Mouse (Mus musculus) liver, embryonic 16.5 days (tissue): Measurements from ENCODE around the gene Gm17018. TPM values are rescaled to one million over a fixed set of nuclear protein-coding genes. Genes with fewer than 3 reads are reported as not detected.

ENCODE experiments used
- ATAC-seq: fragments of 200-750 bp; cut with Nextera tagmentation; 2 replicates; pipeline ENCODE4 v1.8.0; 2017; ENCODE audit warnings: low read depth, mild to moderate bottlenecking, moderate number of reproducible peaks, moderate library complexity
- H3K27ac ChIP-seq: fragments of 300-500 bp; sonication (generic); 2 replicates; pipeline ENCODE4 v1.5.1; 2014; ENCODE audit warnings: mild to moderate bottlenecking, low read length
- H3K27me3 ChIP-seq: fragments of 300-500 bp; sonication (generic); 2 replicates; pipeline ENCODE4 v1.6.1; 2014; ENCODE audit warnings: low read depth, low read length, mixed read lengths; ENCODE audit not compliant: control insufficient read depth, insufficient read depth
- H3K36me3 ChIP-seq: fragments of 300-500 bp; sonication (generic); 2 replicates; pipeline ENCODE4 v1.6.1; 2014; ENCODE audit warnings: mild to moderate bottlenecking; ENCODE audit not compliant: control insufficient read depth, insufficient read depth
- H3K4me1 ChIP-seq: fragments of 300-500 bp; sonication (generic); 2 replicates; pipeline ENCODE4 v1.6.1; 2014; ENCODE audit warnings: low read depth, low read length, mixed read lengths; ENCODE audit not compliant: control insufficient read depth
- H3K4me2 ChIP-seq: fragments of 300-500 bp; sonication (generic); 2 replicates; pipeline ENCODE4 v1.6.1; 2014; ENCODE audit warnings: low read depth, low read length, mixed read lengths
- H3K4me3 ChIP-seq: fragments of 300-500 bp; sonication (generic); 2 replicates; pipeline ENCODE4 v1.5.1; 2014; ENCODE audit warnings: low read depth, mild to moderate bottlenecking, low read length
- H3K9ac ChIP-seq: fragments of 300-500 bp; sonication (generic); 2 replicates; pipeline ENCODE4 v1.6.1; 2014; ENCODE audit warnings: low read depth, low read length
- H3K9me3 ChIP-seq: fragments of 300-500 bp; sonication (generic); replicated peaks from 2 replicates; pipeline ENCODE4 v1.6.1; 2016; ENCODE audit warnings: low read length; ENCODE audit not compliant: control insufficient read depth
- WGBS: fragments of 180-500 bp; shearing (Covaris S2); extraction: QIAGEN DNeasy Blood & Tissue Kit; methylation state at CpG from one replicate; pipeline ENCODE4 v1.1.7; 2014; ENCODE audit not compliant: insufficient replicate concordance; 5-methylcytosine and 5-hydroxymethylcytosine counted together
- polyA plus RNA-seq: library from polyadenylated mRNA; unstranded; fragments of >200 nt; fragmentation: Nextera tagmentation; extraction: Ambion mirVana; gene quantifications from 2 replicates; pipeline ENCODE4 v1.2.1, GENCODE M21; 2015

Gm17018 gene
- polyA plus RNA-seq, 1 experiment from 2014 or later: 10.2 TPM

DNA sequence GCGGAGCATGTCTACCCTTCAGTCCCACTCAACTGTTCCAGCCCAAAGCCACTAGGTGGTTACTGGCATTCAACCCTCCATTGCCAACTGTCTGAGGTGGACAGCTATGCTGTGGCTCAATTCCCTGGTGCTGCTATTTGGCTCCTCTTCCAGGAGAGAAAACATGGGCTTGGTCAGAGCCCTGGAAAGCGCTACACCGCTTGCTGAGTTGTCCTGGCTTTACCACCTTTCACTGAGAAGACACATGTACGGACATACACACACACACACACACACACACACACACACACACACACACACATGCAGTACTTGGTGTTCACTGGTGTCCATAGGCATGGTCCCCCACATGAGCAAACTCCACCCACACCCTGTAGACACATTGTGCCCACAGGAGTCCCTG lies 46.3 kb downstream of the Gm17018 start:
- H3K9ac ChIP-seq: no peak overlapping the region
- no peaks in the 10 kb centered on the region for H3K27me3 ChIP-seq
- H3K4me1 ChIP-seq: peaks cover 14% of the 10 kb centered on the region; the same call in 1 of the 2 replicates
- no peaks in the 10 kb centered on the region for H3K36me3 ChIP-seq
- no peaks in the 10 kb centered on the region for H3K9me3 ChIP-seq
- H3K27ac ChIP-seq: no peak overlapping the region
- ATAC-seq: no peak
- WGBS: 90% methylated on average over 4 of the region's 4 CpGs
- no peak overlapping the region for H3K4me3 ChIP-seq
- H3K4me2 ChIP-seq: no peak overlapping the region

DNA sequence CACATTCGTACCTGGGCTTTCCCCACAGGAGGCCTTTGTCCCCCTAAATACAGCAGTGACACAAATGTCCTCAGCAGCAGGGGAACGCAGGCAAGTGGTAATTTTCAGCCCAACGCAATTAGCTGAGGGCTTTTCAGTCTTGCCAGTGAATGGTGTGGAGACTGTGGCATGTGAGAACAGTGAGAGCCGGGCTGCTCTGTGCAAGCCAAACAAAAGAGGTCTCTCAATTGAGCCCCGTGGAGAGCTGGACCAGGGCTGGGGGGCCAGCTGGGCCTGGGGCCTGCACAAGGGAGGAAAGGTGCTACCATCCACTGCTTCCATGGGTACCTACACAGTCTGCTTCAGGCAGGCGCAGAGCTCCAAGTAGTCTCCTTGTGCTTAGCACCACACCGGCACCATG lies 47.1 kb downstream of the Gm17018 start:
- Histone ChIP-seq H3K4me2 (no peak overlapping the region), H3K4me3 (no peak overlapping the region), H3K27ac (no peak overlapping the region), H3K36me3 (no peaks in the 10 kb centered on the region), H3K9ac (no peak overlapping the region), H3K9me3 (no peaks in the 10 kb centered on the region), H3K27me3 (no peaks in the 10 kb centered on the region), H3K4me1 (peaks cover 8% of the 10 kb centered on the region; the same call in 1 of the 2 replicates)
- 72% methylated on average over 7 of the region's 7 CpGs for WGBS
- no peak for ATAC-seq

DNA sequence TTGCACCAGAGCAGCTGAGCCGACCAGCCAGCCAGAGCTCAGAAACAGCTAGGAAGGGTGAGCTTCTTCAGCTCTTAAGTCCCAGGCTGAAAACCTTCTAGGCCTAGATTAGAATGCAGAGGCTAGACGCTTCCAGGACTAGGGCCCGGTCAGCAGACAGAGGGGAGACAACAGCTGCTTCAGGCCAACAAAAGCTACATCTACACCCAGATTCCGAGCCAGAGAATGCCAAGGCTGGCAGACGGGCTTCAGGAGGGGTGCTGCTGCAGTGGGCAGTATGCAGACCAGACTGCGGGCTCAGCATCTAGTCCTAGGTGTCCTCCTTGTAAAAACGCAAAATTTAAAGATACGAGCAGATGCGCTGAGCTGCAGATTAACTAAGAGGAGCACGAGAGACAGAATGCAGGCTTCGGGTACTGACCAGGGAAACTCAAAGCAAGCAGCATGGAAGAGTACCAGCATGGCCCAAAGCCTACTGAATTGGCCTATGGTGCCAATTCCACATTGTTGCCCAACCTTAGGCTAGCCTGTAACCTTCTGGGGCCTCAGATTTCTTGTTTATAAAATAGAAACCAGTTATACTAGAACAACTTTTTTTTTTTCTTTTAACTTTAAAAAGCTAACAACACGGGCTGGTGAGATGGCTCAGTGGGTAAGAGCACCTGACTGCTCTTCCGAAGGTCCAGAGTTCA lies 48.4 kb downstream of the Gm17018 start:
- no peak overlapping the region for H3K4me3 ChIP-seq
- no peak overlapping the region for H3K4me2 ChIP-seq
- H3K27me3 ChIP-seq: no peaks in the 10 kb centered on the region
- no peak for ATAC-seq
- H3K36me3 ChIP-seq: no peaks in the 10 kb centered on the region
- H3K9me3 ChIP-seq: no peaks in the 10 kb centered on the region
- H3K27ac ChIP-seq: no peak overlapping the region
- 84% methylated on average over 13 of the region's 13 CpGs for WGBS
- no peaks in the 10 kb centered on the region for H3K4me1 ChIP-seq
- no peak overlapping the region for H3K9ac ChIP-seq

DNA sequence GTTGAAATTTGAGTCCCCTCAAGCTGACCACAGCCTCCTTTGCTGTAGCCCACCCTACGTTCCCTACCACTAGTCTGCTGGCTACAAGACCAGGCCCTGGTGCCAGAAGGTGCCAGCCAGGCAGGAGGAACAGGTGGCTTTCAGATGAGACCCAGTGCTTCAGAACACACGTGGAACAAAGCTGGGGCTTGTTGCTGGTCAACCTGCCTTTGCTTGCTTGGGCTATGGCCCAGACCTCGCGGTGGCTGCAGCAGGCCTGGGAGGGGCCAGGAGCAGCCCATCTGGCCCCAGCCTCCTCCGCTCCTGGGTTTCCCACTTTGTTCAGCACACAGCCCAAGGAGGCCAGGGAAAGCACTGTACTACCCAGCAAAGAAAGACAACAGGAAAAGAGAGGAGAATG lies 50.4 kb downstream of the Gm17018 start:
- no peak overlapping the region for H3K4me2 ChIP-seq
- no peaks in the 10 kb centered on the region for H3K27me3 ChIP-seq
- no peak overlapping the region for H3K27ac ChIP-seq
- no peak overlapping the region for H3K4me3 ChIP-seq
- no peaks in the 10 kb centered on the region for H3K36me3 ChIP-seq
- ATAC-seq: no peak
- no peaks in the 10 kb centered on the region for H3K9me3 ChIP-seq
- H3K4me1 ChIP-seq: peaks cover 5% of the 10 kb centered on the region
- H3K9ac ChIP-seq: no peak overlapping the region
- 81% methylated on average over 5 of the region's 5 CpGs for WGBS

DNA sequence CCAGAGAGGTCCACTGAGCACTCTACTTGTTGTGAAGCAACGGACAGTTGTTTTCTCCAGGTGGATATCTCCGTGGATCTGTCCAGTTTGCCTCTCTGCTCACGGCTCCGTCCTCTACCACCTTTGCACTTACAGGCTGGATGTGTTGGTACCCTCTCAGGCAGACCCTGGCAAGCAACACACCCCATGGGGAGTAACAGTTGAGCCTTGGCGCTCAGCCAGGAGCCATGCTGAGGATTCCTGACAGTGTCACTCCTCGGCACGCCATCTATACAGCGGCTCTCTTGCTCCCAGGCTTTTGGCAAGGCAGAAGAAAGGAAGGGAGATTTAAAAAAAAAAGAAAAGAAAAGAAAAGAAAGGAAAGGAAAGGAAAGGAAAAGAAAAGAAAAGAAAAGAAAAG lies 54.0 kb downstream of the Gm17018 start:
- no peak overlapping the region for H3K4me2 ChIP-seq
- H3K9me3 ChIP-seq: no peaks in the 10 kb centered on the region
- no peak for ATAC-seq
- no peaks in the 10 kb centered on the region for H3K36me3 ChIP-seq
- no peak overlapping the region for H3K4me3 ChIP-seq
- peaks cover 6% of the 10 kb centered on the region for H3K4me1 ChIP-seq
- no peaks in the 10 kb centered on the region for H3K27me3 ChIP-seq
- H3K27ac ChIP-seq: no peak overlapping the region
- no peak overlapping the region for H3K9ac ChIP-seq
- 82% methylated on average over 8 of the region's 8 CpGs for WGBS

DNA sequence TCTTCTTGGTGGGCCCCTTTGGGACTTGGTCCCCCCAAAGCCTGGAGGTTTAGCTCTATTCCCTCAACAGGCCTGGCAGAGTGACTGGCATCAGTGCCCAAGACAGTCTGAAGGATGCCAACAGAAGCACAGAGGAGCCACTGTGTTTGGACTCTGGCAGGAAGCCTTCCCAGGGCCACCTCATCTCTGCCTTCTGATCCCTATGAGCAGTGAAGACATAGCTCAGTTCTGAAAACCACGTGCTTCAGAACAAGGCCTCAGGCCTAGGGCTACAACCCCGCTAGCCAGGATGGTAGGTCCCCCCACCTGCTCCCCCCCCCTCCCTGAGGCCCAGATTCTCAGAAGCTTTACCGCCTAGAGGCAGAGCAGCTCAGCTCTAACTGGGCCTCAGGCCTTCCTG lies 54.5 kb downstream of the Gm17018 start:
- WGBS: 61% methylated on average over 3 of the region's 3 CpGs
- H3K9me3 ChIP-seq: no peaks in the 10 kb centered on the region
- H3K27ac ChIP-seq: no peak overlapping the region
- H3K36me3 ChIP-seq: no peaks in the 10 kb centered on the region
- H3K27me3 ChIP-seq: no peaks in the 10 kb centered on the region
- peaks cover 6% of the 10 kb centered on the region for H3K4me1 ChIP-seq
- H3K4me2 ChIP-seq: no peak overlapping the region
- H3K9ac ChIP-seq: no peak overlapping the region
- no peak overlapping the region for H3K4me3 ChIP-seq
- ATAC-seq: no peak

DNA sequence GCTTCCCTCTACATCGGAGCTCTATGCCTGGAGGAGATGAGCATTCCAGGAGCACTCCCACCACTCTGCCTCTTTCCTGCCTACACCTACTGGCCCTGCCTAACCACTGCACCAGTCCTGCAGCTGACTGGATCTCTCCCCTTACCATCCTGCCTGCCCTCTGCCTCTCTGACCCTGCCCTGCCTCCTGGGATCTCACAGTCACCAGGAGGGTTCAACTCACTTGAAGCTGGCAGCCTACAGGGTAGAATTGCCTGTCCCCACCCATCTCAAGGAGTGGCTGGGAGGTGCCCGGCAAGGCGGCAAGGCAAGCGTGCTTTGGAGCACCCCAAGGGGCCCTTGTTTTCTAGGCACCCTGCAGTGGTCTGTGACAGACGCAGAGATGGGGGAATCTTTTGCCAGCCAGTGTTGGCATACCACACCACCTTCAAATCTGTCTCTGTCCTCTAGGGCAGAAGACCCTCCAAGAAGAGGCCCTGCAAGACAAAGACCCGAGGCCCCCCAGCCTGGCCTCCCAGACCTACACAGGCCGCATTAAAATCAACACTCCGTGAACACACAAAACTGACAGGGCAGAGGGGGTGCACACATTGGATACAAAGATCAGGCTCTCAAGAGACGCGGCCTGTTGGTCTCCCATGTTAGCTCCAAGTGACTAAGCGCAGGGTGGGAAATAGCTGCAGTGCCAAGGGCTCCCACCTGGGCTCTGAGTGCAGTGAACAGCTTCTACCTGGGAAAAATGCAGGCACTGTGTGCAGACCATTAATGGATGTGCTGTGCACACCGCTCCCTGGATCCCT lies 55.2 kb downstream of the Gm17018 start:
- WGBS: 68% methylated on average over 12 of the region's 12 CpGs
- ATAC-seq: peak; percentile 45; the same call in 1 of the 2 replicates
- Histone ChIP-seq H3K9ac (no peak overlapping the region), H3K36me3 (no peaks in the 10 kb centered on the region), H3K27ac (no peak overlapping the region), H3K27me3 (no peaks in the 10 kb centered on the region), H3K4me2 (no peak overlapping the region), H3K4me3 (no peak overlapping the region), H3K4me1 (peaks cover 6% of the 10 kb centered on the region), H3K9me3 (no peaks in the 10 kb centered on the region)

DNA sequence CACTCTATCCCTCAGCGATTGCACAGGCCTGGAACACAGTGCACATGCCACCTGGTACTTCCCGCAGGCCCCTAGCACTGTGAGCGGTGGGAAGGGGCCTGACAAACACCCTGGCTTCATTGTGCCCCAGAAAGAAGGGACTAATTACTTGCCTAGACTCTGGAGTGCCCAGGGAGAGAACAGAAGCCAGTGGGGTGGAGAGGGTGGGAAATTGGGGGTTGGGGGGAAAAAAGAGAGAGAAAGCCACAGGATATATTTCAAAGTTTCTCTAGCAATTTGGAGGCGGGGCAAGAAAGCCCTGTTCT lies 55.8 kb downstream of the Gm17018 start:
- no peaks in the 10 kb centered on the region for H3K9me3 ChIP-seq
- 78% methylated on average over 4 of the region's 4 CpGs for WGBS
- H3K36me3 ChIP-seq: no peaks in the 10 kb centered on the region
- no peak overlapping the region for H3K27ac ChIP-seq
- H3K4me3 ChIP-seq: no peak overlapping the region
- H3K9ac ChIP-seq: no peak overlapping the region
- no peak for ATAC-seq
- H3K27me3 ChIP-seq: no peaks in the 10 kb centered on the region
- no peak overlapping the region for H3K4me2 ChIP-seq
- H3K4me1 ChIP-seq: peaks cover 6% of the 10 kb centered on the region

DNA sequence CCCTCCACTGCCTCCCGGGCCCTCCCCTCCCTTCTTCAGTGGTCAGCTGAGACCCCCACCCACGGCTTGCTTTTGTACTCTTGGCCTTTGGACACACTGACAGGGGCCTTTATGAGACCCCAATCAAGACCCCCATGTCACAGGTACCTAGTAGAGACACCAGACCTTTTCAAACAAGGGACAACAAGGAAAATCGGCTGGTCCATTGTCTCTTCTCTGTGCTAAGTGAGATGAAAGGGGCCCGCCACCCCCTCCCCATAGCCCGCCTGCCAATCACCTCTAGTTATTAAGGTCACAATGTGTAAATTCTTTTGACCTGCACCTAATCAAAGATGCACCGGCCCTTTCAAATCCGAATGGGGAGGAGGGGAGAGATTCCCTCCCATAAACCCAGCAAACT lies 56.3 kb downstream of the Gm17018 start:
- no peak overlapping the region for H3K4me2 ChIP-seq
- no peaks in the 10 kb centered on the region for H3K36me3 ChIP-seq
- peaks cover 6% of the 10 kb centered on the region for H3K4me1 ChIP-seq
- ATAC-seq: no peak
- H3K27ac ChIP-seq: no peak overlapping the region
- 58% methylated on average over 7 of the region's 7 CpGs for WGBS
- H3K9me3 ChIP-seq: no peaks in the 10 kb centered on the region
- H3K9ac ChIP-seq: no peak overlapping the region
- no peak overlapping the region for H3K4me3 ChIP-seq
- H3K27me3 ChIP-seq: no peaks in the 10 kb centered on the region
